Mouse (Mus musculus): Measurements from ENCODE around the gene Fn3krp.

Fn3krp gene

DNA sequence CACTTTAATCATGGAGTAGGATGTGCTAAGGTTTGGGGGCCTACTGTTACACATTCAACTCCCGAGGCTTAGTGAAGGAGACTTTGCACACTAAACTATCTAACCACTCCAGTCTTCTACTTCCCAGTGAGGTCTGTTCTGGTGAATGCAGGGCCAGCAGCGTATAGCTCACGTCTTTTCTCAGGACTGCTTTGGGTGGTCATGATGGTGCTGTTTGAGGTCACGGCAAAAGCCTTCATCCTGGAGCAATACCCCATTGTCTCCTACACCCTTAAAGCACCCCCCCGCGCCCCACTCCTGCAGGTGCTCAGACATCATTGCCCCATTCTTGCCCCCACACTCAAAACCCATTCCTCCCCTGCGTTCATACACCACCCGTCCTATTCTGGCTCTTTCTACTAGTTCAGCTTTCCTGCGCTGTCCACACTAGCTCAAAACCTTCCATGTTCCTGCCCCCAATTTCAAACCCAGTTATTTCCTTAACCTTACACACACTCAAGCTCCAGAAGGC lies 30.1 kb downstream of the Fn3krp start:
- DNase-seq: peak in 1 of 2 experiments; percentile 18

DNA sequence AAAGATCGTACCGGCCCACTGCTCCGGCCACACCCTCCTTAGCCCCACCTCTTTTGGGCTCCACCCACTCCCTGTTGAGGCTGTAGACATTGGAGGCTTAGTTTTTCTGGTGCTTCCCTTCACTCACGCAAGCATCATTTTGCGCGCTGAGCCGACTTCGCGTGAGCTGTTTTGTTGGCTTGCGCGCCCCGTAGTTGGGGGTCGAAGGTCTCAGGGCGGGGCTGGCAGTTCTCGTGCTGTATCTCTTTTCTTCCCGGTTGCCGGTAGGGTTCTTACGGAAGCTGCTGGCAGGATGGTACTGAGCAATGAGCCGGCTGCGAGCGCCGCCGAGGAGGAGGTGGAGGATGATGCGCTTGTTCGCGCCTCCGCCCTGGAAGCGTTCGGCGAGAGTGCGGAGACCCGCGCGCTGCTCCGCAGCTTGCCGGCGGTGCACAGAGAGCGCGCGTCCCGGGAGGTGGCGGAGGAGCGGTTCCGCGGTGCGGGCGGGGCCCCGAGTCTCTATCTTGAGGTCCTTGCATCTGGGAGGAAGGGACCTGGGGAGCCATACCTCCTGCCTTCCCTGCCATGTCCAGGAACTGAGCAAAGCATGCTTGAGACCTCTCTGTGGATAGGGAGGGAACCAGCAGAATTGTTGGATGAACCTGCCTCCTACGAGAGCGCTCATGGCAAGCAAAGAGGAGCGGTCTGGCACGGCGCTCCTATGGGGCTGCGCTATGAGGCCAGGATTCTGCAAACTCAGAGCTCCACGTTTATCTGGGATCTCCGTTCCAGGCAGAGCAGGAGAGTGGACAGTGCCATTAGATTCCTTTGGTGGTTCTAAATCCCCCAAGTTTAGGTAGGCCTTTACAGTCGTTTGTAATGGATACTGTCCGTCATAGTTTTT lies 30.8 kb downstream of the Fn3krp start, which contains the start of gene Tbcd:
Tbcd (plus strand) TSS at position 197 of the 883 bp plus-strand sequence.
- peak; percentile 93 to 96 for DNase-seq

DNA sequence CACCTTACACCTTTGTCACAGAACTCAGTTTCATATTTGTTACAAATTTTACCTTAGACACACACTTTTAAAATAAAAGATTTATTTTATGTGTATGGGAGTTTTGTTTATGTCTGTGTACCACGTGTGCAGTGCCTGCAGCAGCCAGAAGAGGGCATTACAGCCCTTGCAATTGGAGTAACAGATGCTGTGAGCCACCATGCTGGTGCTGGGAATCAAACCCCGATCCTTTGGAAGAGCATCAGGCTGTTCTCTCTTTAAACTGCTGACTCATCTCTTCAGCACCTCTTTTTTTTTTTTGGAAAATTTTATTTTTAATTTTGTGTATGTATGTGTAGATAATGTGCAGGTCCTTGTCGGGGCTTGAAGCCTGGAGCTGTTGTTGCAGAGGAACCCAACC lies 36.7 kb downstream of the Fn3krp start:
- no peak for DNase-seq

DNA sequence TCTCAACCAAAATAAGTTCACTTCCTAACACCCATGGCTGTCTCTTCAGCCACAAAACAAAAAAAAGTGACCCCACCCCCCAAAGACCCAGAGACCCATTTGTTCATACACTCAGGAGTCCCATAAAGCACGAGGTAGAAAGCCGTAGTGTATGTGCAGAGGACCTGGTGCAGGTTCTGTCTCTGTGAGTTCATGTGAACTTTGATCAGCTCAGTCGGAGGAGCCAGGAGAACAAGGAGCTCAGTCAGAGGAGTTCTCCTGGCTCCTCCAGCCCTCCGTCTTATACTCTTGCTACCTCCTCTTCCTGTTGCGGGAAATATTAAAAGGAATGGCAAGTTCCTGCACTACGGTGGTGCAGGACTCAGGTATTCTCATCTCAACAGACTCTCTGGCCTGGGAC lies 46.2 kb downstream of the Fn3krp start:
- DNase-seq: peak; percentile 29 to 34

DNA sequence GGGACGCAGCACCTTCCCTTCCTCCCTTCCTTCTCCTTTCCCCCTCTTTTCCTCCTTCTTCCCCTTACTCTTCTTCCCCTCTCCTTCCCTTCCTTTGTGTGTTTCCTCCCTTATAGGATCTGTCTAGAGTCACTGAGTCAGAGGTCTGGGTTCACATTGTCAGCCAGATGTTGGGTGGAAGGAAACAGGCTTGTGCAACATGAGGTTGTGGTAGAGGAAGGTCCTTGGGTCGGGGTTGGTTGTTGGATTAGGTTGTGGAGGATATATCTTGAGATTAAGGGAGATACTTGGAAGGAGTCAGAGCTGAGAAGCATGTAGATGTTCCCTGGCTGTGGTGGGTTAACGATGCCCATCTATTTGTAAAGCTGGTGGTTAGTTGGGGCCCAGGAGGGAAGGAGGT lies 53.6 kb downstream of the Fn3krp start:
- DNase-seq: no peak

DNA sequence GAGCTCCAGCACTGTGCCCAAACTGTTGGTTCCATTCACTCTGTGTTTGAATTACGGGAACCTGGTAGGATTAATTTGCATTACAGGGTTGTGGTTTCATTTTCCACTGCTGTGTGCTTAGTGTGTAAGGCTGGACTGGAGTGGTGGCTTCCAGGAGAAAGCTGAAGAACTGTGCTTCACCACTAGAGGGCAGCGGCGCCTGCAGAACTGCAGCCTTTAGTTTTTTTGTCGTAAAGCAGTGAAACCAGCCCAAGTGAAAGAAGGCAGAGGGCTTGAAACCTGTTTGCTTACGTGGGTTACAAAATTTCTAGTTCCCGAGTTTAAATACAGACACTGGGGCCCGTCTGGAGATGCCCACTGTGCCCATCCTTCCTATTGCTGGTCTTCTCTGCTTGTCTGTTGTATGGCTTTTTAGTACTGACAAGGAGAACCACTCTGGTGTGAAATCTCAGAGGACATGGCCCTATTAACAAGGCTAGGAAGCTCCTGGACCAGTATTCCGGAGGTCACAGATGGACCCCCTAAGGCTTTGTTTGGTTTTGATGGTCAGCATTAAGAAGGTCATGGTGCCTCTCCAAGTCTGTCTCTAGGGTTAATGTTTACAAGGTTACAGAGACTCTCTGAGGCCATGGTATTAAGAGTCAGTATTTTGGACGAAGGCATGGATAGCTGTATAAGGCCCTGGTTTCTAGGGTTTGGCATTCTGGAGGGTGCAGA lies 54.7 kb downstream of the Fn3krp start:
- DNase-seq: peak; percentile 73 to 88

DNA sequence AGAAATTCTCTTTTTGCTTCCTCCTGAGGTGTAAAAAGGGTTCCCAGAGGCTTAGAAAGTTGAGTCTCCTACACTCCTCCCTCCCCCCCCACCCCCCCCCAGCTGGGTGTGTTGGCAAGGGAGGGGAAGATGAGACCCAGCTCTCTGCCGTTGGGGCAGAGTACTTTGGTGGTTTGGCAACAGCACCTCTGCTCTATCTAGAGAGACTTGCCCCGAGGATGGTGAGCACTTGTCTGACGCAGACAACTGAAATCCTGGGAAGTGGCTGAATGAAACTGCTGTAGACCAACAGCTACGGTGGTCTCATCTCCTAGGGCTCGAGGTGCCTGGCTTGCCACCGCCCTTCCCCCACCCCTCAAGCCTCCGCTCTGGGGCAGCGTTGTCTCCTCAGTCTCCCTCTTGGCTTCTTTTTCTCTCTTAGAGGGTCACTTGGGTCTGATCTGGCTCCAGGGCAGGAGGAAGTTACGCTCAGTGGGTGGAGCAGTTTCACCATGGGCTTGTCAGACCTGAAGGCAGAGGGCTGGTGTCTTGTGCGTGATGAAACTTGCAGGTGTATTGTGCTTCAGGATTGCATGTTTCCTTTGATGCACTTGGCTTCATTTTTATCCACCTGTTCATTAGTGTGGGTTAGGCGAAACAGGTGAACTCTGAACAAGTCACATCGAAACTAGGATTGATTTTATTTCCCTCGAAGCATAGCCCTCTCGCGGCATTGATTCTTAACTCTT lies 58.4 kb downstream of the Fn3krp start:
- no peak for DNase-seq

Measured in kidney, postnatal 36 days (tissue).